Mouse (Mus musculus): ENCODE results near the gene Zfp26. TPM values are rescaled to one million over a fixed set of nuclear protein-coding genes. Genes with fewer than 3 reads are reported as not detected.

The Zfp26 gene
- 10.2 TPM for polyA plus RNA-seq (2014; fragmentation: Illumina TruSeq; extraction: RNeasy Lipid Tissue Mini Kit (QIAGEN cat#74804); ENCODE audit: low read depth, low replicate concordance)

DNA sequence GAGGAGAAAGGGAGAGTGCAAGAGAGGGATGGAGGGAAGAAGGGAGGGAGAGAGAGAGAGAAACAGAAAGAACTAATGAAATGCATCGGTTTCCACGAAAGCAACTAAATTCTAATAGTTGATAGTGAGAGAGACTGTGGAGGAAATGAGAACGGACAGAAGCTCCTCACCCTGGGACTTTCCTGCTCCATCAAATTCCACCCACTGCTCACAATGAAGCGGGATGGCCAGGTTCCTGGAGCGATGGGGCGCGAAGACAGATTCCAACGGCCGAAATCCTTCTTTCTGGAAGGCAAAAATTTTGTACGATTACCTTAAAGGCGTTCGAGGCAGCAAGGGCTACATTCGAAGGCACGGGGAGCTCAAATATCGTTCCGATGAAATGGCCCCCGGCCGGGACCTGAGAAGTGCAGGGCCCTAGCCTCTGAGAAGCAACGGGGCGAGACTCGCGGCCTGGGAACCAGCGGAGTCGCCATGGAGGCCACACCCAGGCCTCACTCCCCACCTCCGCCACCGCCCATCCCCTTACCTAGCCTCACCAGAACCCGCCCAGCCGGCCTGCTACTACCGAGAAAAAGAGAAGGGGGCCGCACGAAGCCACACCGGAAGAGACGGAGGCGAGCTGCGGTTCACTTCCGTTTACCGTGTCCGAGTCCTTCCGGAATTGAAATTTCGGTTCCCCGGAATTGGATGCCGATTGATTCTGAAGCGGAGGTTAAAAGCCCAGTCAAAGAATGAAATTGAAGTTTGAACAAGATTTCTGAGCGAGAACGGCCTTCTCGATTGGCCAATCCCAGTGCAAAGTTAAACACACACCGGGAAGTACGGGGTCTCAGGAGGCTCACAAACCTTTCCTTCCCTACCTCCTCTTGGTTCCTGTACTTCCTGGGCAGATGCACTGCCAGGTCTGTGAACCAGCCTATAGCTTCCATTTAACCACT is at the start of gene Zfp26:
Gene Zfp26, minus strand, starts transcription at position 786 of the 941 bp plus-strand sequence.

DNA sequence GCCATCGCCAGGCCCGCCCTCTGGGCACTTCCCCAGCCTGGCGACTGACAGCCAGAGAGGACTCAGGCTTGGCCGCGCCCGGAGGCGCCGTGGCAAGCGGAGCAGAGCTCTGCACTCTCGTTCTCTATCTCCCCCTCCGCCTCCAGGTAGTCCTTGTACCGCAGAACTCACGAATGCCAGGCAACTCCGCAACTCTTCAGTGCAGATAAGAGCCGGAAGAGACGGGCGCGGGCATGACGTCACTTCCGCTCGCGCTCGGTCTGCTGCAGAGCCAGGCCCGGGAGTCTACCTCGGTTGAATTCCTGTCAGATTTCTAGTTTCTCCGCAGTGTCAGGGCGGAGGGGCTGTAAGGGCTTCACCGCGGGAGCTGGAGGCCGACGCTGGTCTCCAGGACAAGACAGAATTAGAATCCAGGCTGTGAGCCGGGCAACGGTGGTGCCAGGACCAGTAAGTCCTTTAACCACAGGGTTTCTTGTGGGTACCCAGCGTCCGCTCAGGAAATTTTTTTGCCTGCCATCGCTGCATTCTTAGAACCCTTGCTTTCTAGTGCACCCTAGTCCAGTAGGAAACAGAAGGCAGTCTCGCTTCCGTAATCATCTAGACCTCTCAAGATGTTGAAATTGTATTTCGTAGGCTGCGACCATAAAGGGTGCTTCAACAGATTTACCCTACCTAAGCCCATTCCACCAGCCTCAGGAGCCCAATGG is 32.7 kb upstream of the Zfp26 start, which contains the start of gene Zfp426:
Gene Zfp426, minus strand, starts transcription at position 220 of the 707 bp plus-strand sequence.

DNA sequence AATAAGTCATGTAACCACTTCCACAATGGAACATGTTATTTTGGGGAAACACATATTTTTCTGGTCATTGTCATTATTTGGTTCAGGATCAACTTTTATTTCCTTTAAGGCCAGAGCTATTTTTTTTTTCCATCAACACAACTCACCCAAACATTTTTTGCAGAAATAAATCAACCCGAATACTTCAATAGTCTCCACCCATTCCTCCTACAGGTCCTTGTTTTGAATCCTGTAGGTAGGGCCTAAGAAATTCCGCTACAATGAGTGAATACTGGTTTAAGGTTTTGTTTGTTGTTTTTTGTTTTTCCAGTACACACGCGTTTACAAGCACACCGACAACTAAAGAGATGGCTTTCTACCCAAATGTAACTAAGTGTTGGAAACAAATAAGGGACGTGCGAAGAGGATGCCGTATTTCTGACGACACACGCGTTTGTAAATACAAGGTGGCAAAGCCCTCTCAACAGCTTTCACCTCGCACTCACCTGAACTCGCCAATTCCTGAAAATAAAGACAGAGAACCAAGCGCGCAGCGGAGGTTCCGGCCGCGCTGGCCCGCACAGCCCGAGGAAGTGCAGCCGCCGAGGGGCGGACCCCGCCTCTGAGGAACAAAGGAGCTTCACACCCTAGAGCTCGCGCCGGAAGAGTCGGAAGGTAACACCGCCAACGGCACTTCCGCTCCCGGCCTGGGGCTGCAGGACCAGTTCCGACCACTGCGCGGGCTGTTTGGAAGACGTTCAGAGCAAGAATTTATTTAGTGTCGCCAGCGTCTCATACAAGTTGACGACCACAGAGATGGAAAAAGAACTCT is 75.2 kb downstream of the Zfp26 start, which contains the start of gene Zfp560:
Gene Zfp560, minus strand, starts transcription at position 646 of the 811 bp plus-strand sequence.

Other genes with a start within 250 kb of the Zfp26 start
- not detected for gene Olfr871, start 248.0 kb downstream of the Zfp26 start, polyA plus RNA-seq (2014; fragmentation: Illumina TruSeq; extraction: RNeasy Lipid Tissue Mini Kit (QIAGEN cat#74804); ENCODE audit: low read depth, low replicate concordance)
- gene Olfr872, start 223.0 kb downstream of the Zfp26 start, polyA plus RNA-seq (2014; fragmentation: Illumina TruSeq; extraction: RNeasy Lipid Tissue Mini Kit (QIAGEN cat#74804); ENCODE audit: low read depth, low replicate concordance): not detected
- not detected for gene Olfr39, start 177.8 kb downstream of the Zfp26 start, polyA plus RNA-seq (2014; fragmentation: Illumina TruSeq; extraction: RNeasy Lipid Tissue Mini Kit (QIAGEN cat#74804); ENCODE audit: low read depth, low replicate concordance)
- gene Olfr873, start 161.6 kb downstream of the Zfp26 start, polyA plus RNA-seq (2014; fragmentation: Illumina TruSeq; extraction: RNeasy Lipid Tissue Mini Kit (QIAGEN cat#74804); ENCODE audit: low read depth, low replicate concordance): not detected
- not detected for gene Olfr18, start 124.1 kb downstream of the Zfp26 start, polyA plus RNA-seq (2014; fragmentation: Illumina TruSeq; extraction: RNeasy Lipid Tissue Mini Kit (QIAGEN cat#74804); ENCODE audit: low read depth, low replicate concordance)
- 16.7 TPM for gene Zfp560, start 75.0 kb downstream of the Zfp26 start, polyA plus RNA-seq (2014; fragmentation: Illumina TruSeq; extraction: RNeasy Lipid Tissue Mini Kit (QIAGEN cat#74804); ENCODE audit: low read depth, low replicate concordance)
- gene Zfp426, start 32.6 kb upstream of the Zfp26 start, polyA plus RNA-seq (2014; fragmentation: Illumina TruSeq; extraction: RNeasy Lipid Tissue Mini Kit (QIAGEN cat#74804); ENCODE audit: low read depth, low replicate concordance): 20.6 TPM
- gene Zfp266, start 61.3 kb upstream of the Zfp26 start, polyA plus RNA-seq (2014; fragmentation: Illumina TruSeq; extraction: RNeasy Lipid Tissue Mini Kit (QIAGEN cat#74804); ENCODE audit: low read depth, low replicate concordance): 18.5 TPM
- gene Zfp846, start 121.1 kb upstream of the Zfp26 start, polyA plus RNA-seq (2014; fragmentation: Illumina TruSeq; extraction: RNeasy Lipid Tissue Mini Kit (QIAGEN cat#74804); ENCODE audit: low read depth, low replicate concordance): 7.8 TPM
- 53.6 TPM for gene Ubl5, start 182.7 kb upstream of the Zfp26 start, polyA plus RNA-seq (2014; fragmentation: Illumina TruSeq; extraction: RNeasy Lipid Tissue Mini Kit (QIAGEN cat#74804); ENCODE audit: low read depth, low replicate concordance)
- 2.0 TPM for gene Fbxl12, start 184.6 kb upstream of the Zfp26 start, polyA plus RNA-seq (2014; fragmentation: Illumina TruSeq; extraction: RNeasy Lipid Tissue Mini Kit (QIAGEN cat#74804); ENCODE audit: low read depth, low replicate concordance)
- gene Pin1, start 191.9 kb upstream of the Zfp26 start, polyA plus RNA-seq (2014; fragmentation: Illumina TruSeq; extraction: RNeasy Lipid Tissue Mini Kit (QIAGEN cat#74804); ENCODE audit: low read depth, low replicate concordance): 0.50 TPM

All from liver, adult 10 weeks (tissue).